Mouse (Mus musculus): ENCODE results near the gene Coro7. TPM values are rescaled to one million over a fixed set of nuclear protein-coding genes. Genes with fewer than 3 reads are reported as not detected.

Gene Coro7
- total RNA-seq, 2 experiments from 2014 or later: 93.5 to 116 TPM

DNA sequence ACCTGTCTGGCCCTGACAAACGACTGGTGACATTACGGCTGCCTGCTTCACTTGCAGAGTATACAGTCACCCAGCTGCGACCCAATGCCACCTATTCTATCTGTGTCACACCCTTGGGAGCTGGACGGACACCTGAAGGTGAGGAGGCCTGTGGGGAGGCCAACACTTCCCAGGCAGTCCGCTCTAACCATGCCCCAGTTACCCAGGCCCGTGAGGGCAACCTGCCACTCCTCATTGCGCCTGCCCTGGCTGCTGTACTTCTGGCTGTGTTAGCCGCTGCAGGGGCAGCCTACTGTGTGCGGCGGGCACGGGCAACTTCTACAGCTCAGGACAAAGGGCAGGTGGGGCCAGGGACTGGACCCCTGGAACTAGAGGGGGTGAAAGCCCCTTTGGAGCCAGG is 29.9 kb downstream of the Coro7 start:
- DNase-seq (ENCODE audit: low spot score in 2 of 2): no peak

DNA sequence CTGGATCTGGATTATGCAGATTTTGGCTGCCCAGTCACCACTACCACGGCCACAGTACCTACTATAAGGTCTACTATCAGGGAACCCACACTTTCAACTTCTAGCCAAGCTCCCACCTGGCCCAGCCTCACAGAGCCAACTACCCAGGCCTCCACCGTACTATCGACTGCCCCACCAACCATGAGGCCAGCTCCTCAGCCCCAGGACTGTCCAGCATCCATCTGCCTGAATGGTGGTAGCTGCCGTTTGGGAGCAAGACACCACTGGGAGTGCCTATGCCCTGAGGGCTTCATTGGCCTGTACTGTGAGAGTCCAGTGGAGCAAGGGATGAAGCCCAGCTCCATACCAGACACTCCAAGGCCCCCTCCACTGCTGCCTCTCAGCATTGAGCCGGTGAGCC is 30.4 kb downstream of the Coro7 start:
- no peak for DNase-seq (ENCODE audit: low spot score in 2 of 2)

GRCm38 (mm10) chr16:4648416-4649023 is 31.1 kb downstream of the Coro7 start:
- DNase-seq (ENCODE audit: low spot score in 2 of 2): no peak

DNA sequence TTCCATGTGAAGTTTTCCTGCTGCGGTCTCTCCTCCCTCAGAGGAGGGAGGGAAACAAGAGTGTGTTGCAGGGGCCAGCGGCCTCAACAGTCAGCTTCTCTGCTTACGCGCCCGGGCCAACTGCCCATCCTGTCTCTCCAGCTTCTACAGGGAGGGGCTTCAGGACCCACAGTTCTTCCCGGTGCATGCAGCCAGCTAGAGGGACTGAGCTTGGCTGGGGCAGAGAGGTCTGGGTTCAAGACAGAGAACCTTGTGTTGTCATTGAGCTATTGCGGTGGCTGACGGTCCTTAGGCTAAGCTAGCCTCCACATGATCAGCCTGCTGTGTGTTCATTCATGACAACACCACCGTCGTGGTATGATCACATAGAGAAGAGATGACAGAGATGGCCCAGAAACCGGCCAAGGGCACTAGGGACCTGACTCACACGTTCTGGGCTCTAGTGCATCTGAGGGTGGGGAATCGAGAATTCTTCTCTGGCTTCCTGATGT is 31.9 kb downstream of the Coro7 start:
- no peak for DNase-seq (ENCODE audit: low spot score in 2 of 2)

DNA sequence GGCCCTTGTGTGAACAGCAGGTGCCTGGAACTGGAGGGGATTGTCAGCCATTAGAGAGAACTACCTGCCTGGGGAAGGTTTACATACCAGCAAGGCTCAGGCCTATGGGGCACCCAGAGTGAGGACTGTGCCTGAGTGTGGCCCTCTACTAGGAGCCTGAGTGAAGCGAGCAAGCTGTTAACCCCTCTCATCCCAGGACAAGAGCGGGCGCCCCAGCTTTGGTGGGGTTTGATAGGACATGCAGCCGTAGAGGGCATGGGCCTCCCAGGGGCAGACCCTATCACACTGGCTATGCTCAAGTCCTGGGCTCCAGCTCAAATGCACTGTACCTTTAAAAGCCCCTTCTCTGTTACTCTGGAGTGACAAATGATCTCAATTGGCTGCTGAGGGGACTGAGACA is 32.7 kb downstream of the Coro7 start:
- no peak for DNase-seq (ENCODE audit: low spot score in 2 of 2)

DNA sequence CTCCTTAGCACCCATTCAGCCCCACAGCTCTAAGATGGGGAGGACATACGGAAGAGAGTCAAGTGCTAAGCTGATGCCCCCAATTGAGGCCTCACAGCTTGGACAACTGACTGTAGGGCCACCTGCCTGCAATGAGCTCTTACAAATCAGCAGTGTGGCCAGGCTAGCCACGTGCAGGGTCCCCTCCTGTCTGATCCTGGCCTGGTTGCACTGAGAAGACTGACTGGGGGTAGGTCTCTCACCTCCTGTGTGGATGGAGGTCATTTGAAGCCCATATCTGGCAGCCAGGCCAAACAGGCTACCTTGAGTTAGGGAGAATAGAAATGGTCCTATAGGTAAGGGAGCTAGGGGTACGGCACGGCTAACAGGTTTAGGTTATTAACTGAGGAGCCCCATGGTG is 33.7 kb downstream of the Coro7 start:
- no peak for DNase-seq (ENCODE audit: low spot score in 2 of 2)

DNA sequence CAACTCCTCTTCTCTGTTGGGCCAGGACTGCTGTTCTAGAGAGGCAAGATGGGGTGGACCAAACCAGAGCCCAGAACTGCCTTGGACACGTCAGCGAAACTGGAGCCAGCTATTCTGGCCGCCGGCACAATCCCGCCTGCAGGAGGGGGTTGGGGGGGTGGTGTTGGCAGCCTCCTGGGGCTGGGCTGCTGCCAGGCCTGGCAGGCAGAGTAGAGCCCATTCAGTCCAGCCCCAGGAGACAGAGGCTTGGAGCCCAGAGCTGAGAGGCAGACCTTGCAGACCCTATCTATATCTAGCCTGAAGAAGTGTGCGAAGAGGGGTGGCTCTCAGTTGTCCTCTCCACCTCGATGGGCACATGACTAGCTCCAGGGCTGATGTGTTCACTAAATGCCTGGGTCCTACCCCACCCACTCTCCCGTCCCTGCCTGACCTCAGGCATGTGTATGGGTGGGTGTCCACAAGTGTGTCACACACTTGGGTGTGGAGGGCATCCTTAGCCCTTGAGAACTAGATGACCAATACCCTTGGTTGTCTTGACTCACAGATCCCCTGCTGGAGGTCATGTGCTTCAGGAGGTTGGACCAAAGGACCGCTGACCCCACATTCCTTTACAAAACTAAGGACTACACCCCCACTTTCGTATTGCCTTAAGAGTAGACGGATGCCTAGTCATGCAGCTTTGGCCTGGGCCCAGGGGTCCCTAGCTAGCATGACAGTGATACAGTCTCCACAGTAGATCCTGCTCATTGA is 35.7 kb downstream of the Coro7 start:
- DNase-seq (ENCODE audit: low spot score in 2 of 2): peak; percentile 82 to 88

DNA sequence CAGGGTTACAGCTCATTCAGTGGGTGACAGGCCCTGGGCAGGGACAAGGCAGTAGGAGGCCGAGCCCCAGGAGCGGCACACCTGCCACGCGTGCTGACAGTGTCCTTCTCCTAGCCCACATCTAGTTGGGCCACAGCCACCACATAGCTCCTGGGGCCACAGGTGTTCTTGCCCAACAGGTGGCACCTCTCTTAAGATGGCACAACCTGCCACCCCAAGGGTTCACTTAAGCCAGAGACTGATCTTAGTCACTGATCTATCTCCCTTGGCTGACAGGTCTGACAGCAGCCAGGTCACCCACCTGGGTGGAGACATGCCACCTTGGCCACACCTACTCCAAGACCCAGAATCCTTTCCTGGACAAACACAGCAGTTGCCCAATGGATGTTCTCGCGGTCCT is 36.6 kb downstream of the Coro7 start:
- no peak for DNase-seq (ENCODE audit: low spot score in 2 of 2)

GRCm38 (mm10) chr16:4642190-4642589 is 37.4 kb downstream of the Coro7 start:
- DNase-seq (ENCODE audit: low spot score in 2 of 2): no peak

DNA sequence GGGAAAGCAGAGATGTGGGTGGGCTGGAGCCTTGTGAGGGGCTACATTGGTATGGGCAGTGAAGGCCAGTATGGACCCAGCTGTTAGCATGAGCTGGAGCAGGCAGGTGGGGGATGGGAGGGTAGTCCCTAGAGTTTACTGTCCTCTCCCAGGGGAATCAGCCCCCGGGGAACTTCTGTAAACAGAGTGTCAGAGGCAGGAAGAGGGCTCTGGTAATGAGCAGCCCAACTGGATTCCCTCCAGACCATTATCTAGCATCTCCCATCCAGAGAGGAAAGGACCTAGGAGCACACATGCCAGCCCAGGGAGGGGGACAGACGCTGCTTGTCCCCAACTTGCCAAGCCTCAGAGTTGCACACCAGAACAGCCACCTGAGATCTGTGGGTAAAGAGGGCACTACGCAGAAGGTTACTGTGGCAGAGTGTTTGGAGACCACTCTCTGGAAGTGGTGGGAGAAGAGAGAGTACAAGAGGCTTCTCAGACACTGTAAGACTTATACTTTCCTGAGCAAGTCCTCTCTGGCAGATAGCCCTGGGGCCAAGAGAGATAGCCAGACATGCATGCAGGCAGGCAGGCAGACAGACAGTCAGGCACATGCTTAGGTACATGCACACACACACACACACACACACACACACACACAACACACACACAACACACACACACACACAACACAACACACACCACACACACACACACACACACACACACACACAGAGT is 38.3 kb downstream of the Coro7 start:
- no peak for DNase-seq (ENCODE audit: low spot score in 2 of 2)

- no peak for DNase-seq (ENCODE audit: low spot score in 2 of 2)
These were observed 39.1 kb downstream of the Coro7 start for GRCm38 (mm10) chr16:4640267-4641005.

DNA sequence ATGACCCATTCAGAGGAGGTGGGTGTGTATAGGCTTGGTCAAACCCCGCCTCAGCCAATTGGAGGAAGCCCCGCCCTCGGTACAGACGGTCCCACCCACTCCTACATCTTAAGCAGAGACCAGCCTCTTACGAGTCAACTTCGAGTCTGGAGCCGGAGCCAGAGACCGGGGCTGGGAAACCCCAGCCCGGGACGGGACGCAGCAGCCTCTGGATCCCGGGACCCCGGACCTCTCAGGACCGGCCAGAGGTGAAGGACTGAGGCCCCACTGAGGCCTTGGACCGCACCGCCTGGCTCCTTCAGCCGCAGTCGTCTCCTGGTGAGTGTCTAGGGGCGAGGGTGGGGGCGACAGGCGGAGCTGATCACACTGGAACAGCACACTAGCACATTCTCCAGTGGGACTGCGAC is 39.7 kb downstream of the Coro7 start, which contains the start of the genes Vasn and Dnaja3:
Vasn (plus strand) TSS at position 111 of the 407 bp plus-strand sequence.
Dnaja3 (plus strand) TSS at position 159 of the 407 bp plus-strand sequence.
- DNase-seq (ENCODE audit: low spot score in 2 of 2): peak; percentile 63 to 73

DNA sequence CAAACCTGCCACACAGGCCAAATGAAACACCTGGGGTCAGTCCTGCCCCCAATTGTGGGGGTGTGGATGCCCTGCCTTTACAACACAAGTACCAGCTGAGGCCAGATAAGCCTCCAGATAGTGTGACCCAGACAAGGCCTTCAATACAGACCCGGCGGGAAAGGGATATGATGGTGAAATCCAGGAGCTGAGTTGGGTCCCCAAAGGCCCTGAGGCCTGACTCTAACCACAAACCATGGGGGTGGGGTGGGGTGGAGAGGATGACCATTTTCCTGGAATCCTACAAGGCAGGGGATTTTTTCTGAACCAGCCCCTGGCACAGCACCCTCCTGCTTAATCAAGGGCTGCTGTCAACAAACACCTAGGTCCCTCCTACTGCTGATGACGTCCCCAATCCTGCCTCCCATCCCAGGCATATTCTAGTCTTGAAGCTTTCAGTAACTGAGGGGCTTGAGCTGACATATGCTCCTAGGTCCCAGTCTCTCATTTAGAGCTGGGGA is 40.6 kb downstream of the Coro7 start:
- DNase-seq (ENCODE audit: low spot score in 2 of 2): no peak

- DNase-seq (ENCODE audit: low spot score in 2 of 2): no peak
These were observed 43.8 kb downstream of the Coro7 start for GRCm38 (mm10) chr16:4635760-4636159.

DNA sequence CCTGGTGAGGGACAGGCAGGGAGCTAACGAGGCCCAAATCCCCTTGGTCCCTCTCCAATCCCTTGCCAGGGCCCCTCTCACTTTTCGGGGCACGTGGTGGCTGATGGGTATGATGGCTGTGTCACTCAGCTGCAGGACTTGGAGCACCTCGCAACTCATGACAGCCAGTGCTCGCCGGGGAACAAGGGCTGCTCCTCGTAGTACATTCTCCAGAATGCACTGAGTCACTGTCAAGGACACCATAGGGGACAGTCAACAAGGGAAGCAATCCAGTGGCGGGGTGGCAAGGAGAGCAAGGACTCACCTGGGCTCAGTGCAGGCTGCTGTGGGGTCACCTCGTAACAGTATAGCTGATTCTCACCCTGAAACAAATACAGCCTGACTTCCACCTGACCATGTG is 44.9 kb downstream of the Coro7 start:
- no peak for DNase-seq (ENCODE audit: low spot score in 2 of 2)

DNA sequence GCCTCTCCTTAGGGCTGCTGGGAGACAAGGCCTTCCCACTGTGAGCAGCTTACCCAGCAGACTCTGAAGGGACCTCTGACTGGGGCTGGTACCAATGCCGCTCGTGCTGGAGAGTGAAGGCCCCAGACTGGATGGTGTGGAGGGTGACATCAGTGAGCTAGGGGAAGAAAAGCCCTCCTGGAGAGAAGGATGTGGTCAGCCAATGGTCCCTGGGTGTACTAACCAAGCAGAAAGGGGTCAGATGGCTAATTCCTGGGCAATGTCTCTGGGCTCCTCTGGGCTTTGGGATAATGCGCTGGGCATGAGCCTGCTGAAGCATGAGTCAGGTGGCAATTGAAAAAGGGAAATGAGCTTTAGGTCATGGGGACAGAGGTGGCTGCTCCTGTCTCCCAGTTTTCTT is 45.9 kb downstream of the Coro7 start:
- DNase-seq (ENCODE audit: low spot score in 2 of 2): no peak

DNA sequence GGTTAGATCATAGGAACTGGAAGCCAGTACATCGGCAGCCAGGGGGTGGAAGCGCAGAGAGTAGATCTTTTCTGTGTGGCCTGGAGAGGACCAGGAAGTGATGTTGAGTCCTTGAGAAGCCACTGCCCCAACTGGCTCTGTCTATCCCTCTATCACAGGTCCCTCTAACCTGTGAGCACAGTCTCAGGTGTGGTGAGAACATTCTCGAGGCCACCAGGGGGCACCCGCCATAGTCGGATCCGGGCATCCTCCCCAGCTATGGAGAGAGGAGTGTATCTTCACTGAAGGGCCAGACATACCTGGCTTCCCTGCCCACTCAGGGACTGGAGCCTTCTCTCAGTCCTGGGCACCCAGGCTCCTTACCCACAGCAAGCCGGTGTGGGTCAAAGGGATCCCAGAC is 47.5 kb downstream of the Coro7 start:
- DNase-seq (ENCODE audit: low spot score in 2 of 2): no peak

DNA sequence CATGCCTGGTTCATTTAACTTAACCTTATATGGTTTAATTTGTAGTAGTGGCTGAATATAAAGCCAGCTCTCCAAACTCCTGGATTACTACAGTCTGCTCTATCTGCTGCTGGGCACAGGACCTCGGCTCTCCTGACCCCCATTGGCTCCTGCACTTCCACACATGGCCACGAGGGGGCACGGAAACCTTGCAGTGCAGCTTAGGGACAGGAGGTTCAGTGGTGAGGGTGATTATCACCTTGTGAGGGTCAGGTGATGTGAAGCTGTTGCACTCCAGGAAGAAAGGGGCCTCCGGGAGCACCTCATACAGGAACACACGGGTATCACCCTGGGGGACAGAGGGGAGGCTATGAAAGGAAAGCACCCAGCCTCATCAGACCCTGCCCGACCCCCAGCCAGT is 49.6 kb downstream of the Coro7 start:
- peak; percentile 82 to 84 for DNase-seq (ENCODE audit: low spot score in 2 of 2)

GRCm38 (mm10) chr16:4628898-4629419 is 50.6 kb downstream of the Coro7 start:
- DNase-seq (ENCODE audit: low spot score in 2 of 2): no peak

GRCm38 (mm10) chr16:4627105-4627504 is 52.5 kb downstream of the Coro7 start:
- no peak for DNase-seq (ENCODE audit: low spot score in 2 of 2)
